Mouse (Mus musculus): ENCODE data around the gene Baiap2. TPM values are rescaled to one million over a fixed set of nuclear protein-coding genes. Genes with fewer than 3 reads are reported as not detected.

Baiap2 gene
- polyA plus RNA-seq, 1 experiment from 2014 or later = 20.1 TPM

DNA sequence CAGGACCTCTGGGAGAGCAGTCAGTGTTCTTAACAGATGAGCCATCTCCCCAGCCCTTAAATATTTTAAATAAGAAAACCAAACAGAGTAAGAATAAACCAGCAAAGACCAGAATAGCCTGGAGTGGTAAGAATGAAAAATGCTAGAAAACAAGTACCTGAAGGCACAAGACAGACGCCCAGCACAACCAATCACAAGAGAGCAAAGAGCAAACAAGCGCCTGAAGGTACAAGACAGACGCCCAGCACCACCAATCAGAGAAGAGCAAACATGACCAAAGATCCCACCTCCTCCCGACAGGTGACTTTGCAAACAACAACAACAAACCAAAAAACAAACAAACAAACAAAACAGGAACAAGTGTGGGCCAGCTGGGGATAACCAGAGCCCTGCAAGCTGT is 111.3 kb downstream of the Baiap2 start:
- Histone ChIP-seq H3K9ac (no peak overlapping the region), H3K9me3 (no peaks in the 10 kb centered on the region), H3K27ac (replicated peaks) (no peak overlapping the region), H3K4me2 (no peak overlapping the region), H3K4me1 (replicated peaks) (peaks cover 15% of the 10 kb centered on the region), H3K27me3 (no peaks in the 10 kb centered on the region), H3K4me3 (no peak overlapping the region), H3K36me3 (no peaks in the 10 kb centered on the region)
- 95% methylated on average over 4 of the region's 4 CpGs for WGBS
- no peak for ATAC-seq (ENCODE audit: low FRiP score, low read depth)

DNA sequence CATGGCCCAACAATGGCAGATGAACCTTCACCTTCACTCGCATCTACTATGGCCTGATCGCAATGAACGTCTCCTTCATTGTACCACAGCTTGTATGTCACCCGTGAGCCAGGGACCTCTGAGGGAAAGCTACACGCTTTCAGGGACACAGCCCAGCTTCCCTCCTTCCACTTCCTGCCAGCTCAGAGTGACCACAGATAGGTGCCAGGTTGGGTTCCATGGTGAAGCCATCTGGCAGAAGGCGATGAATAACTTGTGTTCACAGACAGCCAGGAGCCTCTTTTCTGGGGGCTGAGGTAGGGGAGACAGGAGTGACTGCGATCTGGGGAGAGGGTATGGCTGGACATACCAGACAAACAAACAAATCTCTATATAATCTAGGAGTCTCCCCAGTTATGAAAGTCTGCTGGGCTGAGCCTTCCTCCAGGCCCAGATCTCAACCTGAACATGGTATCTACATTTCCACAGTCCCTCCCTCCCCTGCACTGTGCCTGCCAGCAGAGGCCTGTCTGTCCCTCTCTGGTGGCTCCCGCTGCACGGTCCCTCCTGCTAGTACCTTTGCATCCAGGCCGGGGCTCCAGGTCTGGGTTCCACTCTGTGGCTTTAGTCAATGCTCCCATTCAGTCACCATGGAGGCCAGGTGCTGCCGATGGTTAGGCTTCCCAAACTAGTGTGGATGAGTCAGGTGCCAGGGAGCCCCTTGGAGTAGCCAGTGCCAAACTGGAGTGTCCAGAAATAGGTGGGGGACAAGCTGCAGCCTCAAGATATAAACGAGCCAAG is 113.6 kb downstream of the Baiap2 start:
- no peaks in the 10 kb centered on the region for H3K27me3 ChIP-seq
- H3K4me1 ChIP-seq (replicated peaks) = peaks cover 9% of the 10 kb centered on the region; the same call in 1 of the 2 replicates
- no peaks in the 10 kb centered on the region for H3K9me3 ChIP-seq
- H3K36me3 ChIP-seq = no peaks in the 10 kb centered on the region
- no peak overlapping the region for H3K4me2 ChIP-seq
- no peak for ATAC-seq (ENCODE audit: low FRiP score, low read depth)
- WGBS = 89% methylated on average over 12 of the region's 12 CpGs
- H3K27ac ChIP-seq (replicated peaks) = no peak overlapping the region
- H3K4me3 ChIP-seq = no peak overlapping the region
- no peak overlapping the region for H3K9ac ChIP-seq

MicroRNAs encoded within 50 kb of the gene (microRNA counts, 519-probe panel; counts per million panel counts)
- 3,284 counts per million, percentile 66 among the panel's probes with 10 or more counts for microRNA mmu-miR-338-3p
- microRNA mmu-miR-338-5p = 2,098 counts per million, percentile 20 among the panel's probes with 10 or more counts

Small RNA genes within 50 kb of the gene (microRNA-seq; reads per million reads assigned to microRNA genes)
- gene Mir3065 (not detected), gene Mir338 (not detected)

Other genes starting within 250 kb of the Baiap2 start
- 102 and 109 TPM in 2 replicates for gene Chmp6, start 29.3 kb upstream of the Baiap2 start, polyA plus RNA-seq (2015; fragmentation: Nextera tagmentation; extraction: Ambion mirVana)
- 45.7 and 47.5 TPM in 2 replicates for gene Aatk, start 104.4 kb downstream of the Baiap2 start, polyA plus RNA-seq (2015; fragmentation: Nextera tagmentation; extraction: Ambion mirVana)
- 31.0 and 32.9 TPM in 2 replicates for gene Cep131, start 144.1 kb downstream of the Baiap2 start, polyA plus RNA-seq (2015; fragmentation: Nextera tagmentation; extraction: Ambion mirVana)
- 22.0 and 25.5 TPM in 2 replicates for gene Tepsin, start 156.0 kb downstream of the Baiap2 start, polyA plus RNA-seq (2015; fragmentation: Nextera tagmentation; extraction: Ambion mirVana)
- gene Ndufaf8, start 156.2 kb downstream of the Baiap2 start, polyA plus RNA-seq (2015; fragmentation: Nextera tagmentation; extraction: Ambion mirVana) = 56.4 and 57.9 TPM in 2 replicates
- gene Slc38a10, start 208.6 kb downstream of the Baiap2 start, polyA plus RNA-seq (2015; fragmentation: Nextera tagmentation; extraction: Ambion mirVana) = 112 and 116 TPM in 2 replicates